Mouse (Mus musculus): Measurements from ENCODE around the gene Tmem132d. TPM values are rescaled to one million over a fixed set of nuclear protein-coding genes. Genes with fewer than 3 reads are reported as not detected.

The Tmem132d gene
- total RNA-seq (2021) = under 1 TPM in 1 of 2 experiments, not detected in 1; 0.03 TPM
- long read RNA-seq, experiment 1 = 0 reads
- long read RNA-seq, experiment 2 = 0 reads

- intact Hi-C loops (cut with DNase I) = no loop called here
- no peak within 1 kb of the TSS for H3K4me3 ChIP-seq
- no peak for TF ChIP-seq CTCF (IDR thresholded peaks at IDR 0.05)
- no peak within 1 kb of the TSS for H3K27ac ChIP-seq
- DNase-seq = no peak
Measured at GRCm38 (mm10) chr5:128432916-128433315, at the start of gene Tmem132d. Gene Tmem132d (minus strand): TSS chr5:128433077.

- no peak for DNase-seq
- TF ChIP-seq CTCF (IDR thresholded peaks at IDR 0.05) = no peak
- intact Hi-C loops (cut with DNase I) = no loop called here
- Histone ChIP-seq H3K27ac (no peak overlapping the region), H3K4me3 (no peak overlapping the region)
Measured at GRCm38 (mm10) chr5:128480816-128481215, 47.9 kb upstream of the Tmem132d start.

- TF ChIP-seq CTCF (IDR thresholded peaks at IDR 0.05) = no peak
- intact Hi-C loops (cut with DNase I) = no loop called here
- no peak overlapping the region for H3K4me3 ChIP-seq
- no peak overlapping the region for H3K27ac ChIP-seq
- no peak for DNase-seq
Measured at GRCm38 (mm10) chr5:128475372-128475771, 42.5 kb upstream of the Tmem132d start.

- intact Hi-C loops (cut with DNase I) = no loop called here
- H3K27ac ChIP-seq = no peak overlapping the region
- no peak for DNase-seq
- TF ChIP-seq CTCF (IDR thresholded peaks at IDR 0.05) = no peak
- no peak overlapping the region for H3K4me3 ChIP-seq
Measured at GRCm38 (mm10) chr5:128469812-128470211, 36.9 kb upstream of the Tmem132d start.

GRCm38 (mm10) chr5:128464514-128464913 lies 31.6 kb upstream of the Tmem132d start:
- H3K4me3 ChIP-seq = no peak overlapping the region
- TF ChIP-seq CTCF (IDR thresholded peaks at IDR 0.05) = no peak
- no peak for DNase-seq
- intact Hi-C loops (cut with DNase I) = no loop called here
- H3K27ac ChIP-seq = no peak overlapping the region

- Histone ChIP-seq H3K4me3 (no peak overlapping the region), H3K27ac (no peak overlapping the region)
- intact Hi-C loops (cut with DNase I) = no loop called here
- no peak for DNase-seq
- no peak; the same call in 1 of the 2 replicates for TF ChIP-seq CTCF (IDR thresholded peaks at IDR 0.05)
Measured at GRCm38 (mm10) chr5:128460605-128461004, 27.7 kb upstream of the Tmem132d start.

GRCm38 (mm10) chr5:128455732-128456131 lies 22.9 kb upstream of the Tmem132d start:
- intact Hi-C loops (cut with DNase I) = no loop called here
- Histone ChIP-seq H3K27ac (no peak overlapping the region), H3K4me3 (no peak overlapping the region)
- DNase-seq = no peak
- TF ChIP-seq CTCF (IDR thresholded peaks at IDR 0.05) = no peak

- intact Hi-C loops (cut with DNase I) = no loop called here
- no peak for TF ChIP-seq CTCF (IDR thresholded peaks at IDR 0.05)
- no peak overlapping the region for H3K27ac ChIP-seq
- no peak for DNase-seq
- H3K4me3 ChIP-seq = no peak overlapping the region
Measured at GRCm38 (mm10) chr5:128452196-128452595, 19.3 kb upstream of the Tmem132d start.

- no peak for DNase-seq
- intact Hi-C loops (cut with DNase I) = no loop called here
- Histone ChIP-seq H3K27ac (no peak overlapping the region), H3K4me3 (no peak overlapping the region)
- peak; percentile 45 for TF ChIP-seq CTCF (IDR thresholded peaks at IDR 0.05)
Measured at GRCm38 (mm10) chr5:128450808-128451207, 17.9 kb upstream of the Tmem132d start.

- no peak overlapping the region for H3K27ac ChIP-seq
- no peak for TF ChIP-seq CTCF (IDR thresholded peaks at IDR 0.05)
- no peak overlapping the region for H3K4me3 ChIP-seq
- intact Hi-C loops (cut with DNase I) = no loop called here
- no peak for DNase-seq
Measured at GRCm38 (mm10) chr5:128444876-128445275, 12.0 kb upstream of the Tmem132d start.

GRCm38 (mm10) chr5:128443848-128444247 lies 11.0 kb upstream of the Tmem132d start:
- intact Hi-C loops (cut with DNase I) = no loop called here
- H3K4me3 ChIP-seq = no peak overlapping the region
- TF ChIP-seq CTCF (IDR thresholded peaks at IDR 0.05) = no peak
- DNase-seq = no peak
- no peak overlapping the region for H3K27ac ChIP-seq

- H3K4me3 ChIP-seq = no peak overlapping the region
- H3K27ac ChIP-seq = no peak overlapping the region
- intact Hi-C loops (cut with DNase I) = no loop called here
- no peak for DNase-seq
- no peak for TF ChIP-seq CTCF (IDR thresholded peaks at IDR 0.05)
Measured at GRCm38 (mm10) chr5:128441121-128441520, 8.2 kb upstream of the Tmem132d start.

GRCm38 (mm10) chr5:128439828-128440227 lies 7.0 kb upstream of the Tmem132d start:
- peak; percentile 48 for DNase-seq
- intact Hi-C loops (cut with DNase I) = no loop called here

GRCm38 (mm10) chr5:128438078-128438477 lies 5.2 kb upstream of the Tmem132d start:
- no peak overlapping the region for H3K4me3 ChIP-seq
- DNase-seq = no peak
- intact Hi-C loops (cut with DNase I) = no loop called here

More at GRCm38 (mm10) chr5:128439828-128440227, 7.0 kb upstream of the Tmem132d start:
- TF ChIP-seq CTCF (IDR thresholded peaks at IDR 0.05) = peak; percentile 78
- Histone ChIP-seq H3K27ac (no peak overlapping the region), H3K4me3 (no peak overlapping the region)

More at GRCm38 (mm10) chr5:128438078-128438477, 5.2 kb upstream of the Tmem132d start:
- no peak for TF ChIP-seq CTCF (IDR thresholded peaks at IDR 0.05)
- no peak overlapping the region for H3K27ac ChIP-seq
